Mouse (Mus musculus): ENCODE measurements around the gene Clip1. TPM values are rescaled to one million over a fixed set of nuclear protein-coding genes. Genes with fewer than 3 reads are reported as not detected.

Gene Clip1
- polyA plus RNA-seq, 1 experiment from 2014 or later = 42.8 TPM

DNA sequence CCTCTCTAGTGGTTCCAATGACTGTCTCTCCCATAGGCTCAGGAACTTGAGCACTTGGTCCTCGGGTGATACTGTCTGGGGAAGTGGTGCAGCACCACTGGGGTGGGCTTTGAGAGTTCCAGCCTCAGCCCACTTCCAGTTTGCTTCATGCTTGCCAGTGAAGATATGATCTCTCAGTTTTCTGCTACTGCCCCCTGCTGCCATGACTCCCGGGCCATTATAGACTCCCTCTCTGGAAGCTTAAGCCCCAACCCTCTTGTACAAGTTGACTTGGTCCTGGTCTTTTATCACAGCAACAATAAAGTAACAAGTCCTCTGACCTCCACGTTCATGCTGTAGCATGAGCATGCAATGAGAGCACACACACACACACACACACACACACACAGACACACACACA lies 5.3 kb downstream of the Clip1 start:
- ATAC-seq (ENCODE audit: low FRiP score) = no peak
- Histone ChIP-seq H3K27ac (ENCODE audit: low read depth, low read length) (no peak overlapping the region), H3K4me2 (no peak overlapping the region), H3K36me3 (ENCODE audit: control insufficient read depth, insufficient read depth, low read length) (no peaks in the 10 kb centered on the region), H3K4me3 (ENCODE audit: low read depth, low read length) (no peak overlapping the region), H3K9me3 (ENCODE audit: control insufficient read depth, low read length) (no peaks in the 10 kb centered on the region), H3K4me1 (ENCODE audit: control insufficient read depth, insufficient read depth, low read length) (peaks cover 10% of the 10 kb centered on the region), H3K27me3 (ENCODE audit: control insufficient read depth, insufficient read depth, low read length) (no peaks in the 10 kb centered on the region), H3K9ac (ENCODE audit: low read length) (no peak overlapping the region)
- 83% methylated on average over 3 of the region's 3 CpGs for WGBS
- peak; percentile 81 for DNase-seq (ENCODE audit: low spot score, missing footprints)

GRCm38 (mm10) chr5:123675717-123676116 lies 8.7 kb downstream of the Clip1 start:
- Histone ChIP-seq H3K27ac (ENCODE audit: low read depth, low read length) (no peak overlapping the region), H3K9me3 (ENCODE audit: control insufficient read depth, low read length) (no peaks in the 10 kb centered on the region), H3K4me1 (ENCODE audit: control insufficient read depth, insufficient read depth, low read length) (peaks cover 9% of the 10 kb centered on the region), H3K27me3 (ENCODE audit: control insufficient read depth, insufficient read depth, low read length) (no peaks in the 10 kb centered on the region), H3K4me3 (ENCODE audit: low read depth, low read length) (no peak overlapping the region), H3K4me2 (no peak overlapping the region), H3K36me3 (ENCODE audit: control insufficient read depth, insufficient read depth, low read length) (no peaks in the 10 kb centered on the region), H3K9ac (ENCODE audit: low read length) (no peak overlapping the region)
- DNase-seq (ENCODE audit: low spot score, missing footprints) (no peak), ATAC-seq (ENCODE audit: low FRiP score) (no peak)
- WGBS = 88% methylated on average over 9 of the region's 9 CpGs

- DNase-seq (ENCODE audit: low spot score, missing footprints) = no peak
- H3K27ac ChIP-seq (ENCODE audit: low read depth, low read length) = no peak overlapping the region
- H3K4me3 ChIP-seq (ENCODE audit: low read depth, low read length) = no peak overlapping the region
- no peaks in the 10 kb centered on the region for H3K36me3 ChIP-seq (ENCODE audit: control insufficient read depth, insufficient read depth, low read length)
- no peaks in the 10 kb centered on the region for H3K9me3 ChIP-seq (ENCODE audit: control insufficient read depth, low read length)
- H3K27me3 ChIP-seq (ENCODE audit: control insufficient read depth, insufficient read depth, low read length) = no peaks in the 10 kb centered on the region
- WGBS = 72% methylated on average over 3 of the region's 3 CpGs
- H3K9ac ChIP-seq (ENCODE audit: low read length) = no peak overlapping the region
- no peak for ATAC-seq (ENCODE audit: low FRiP score)
- no peak overlapping the region for H3K4me2 ChIP-seq
- H3K4me1 ChIP-seq (ENCODE audit: control insufficient read depth, insufficient read depth, low read length) = peaks cover 9% of the 10 kb centered on the region
These were observed 9.2 kb downstream of the Clip1 start for GRCm38 (mm10) chr5:123675221-123675620.

GRCm38 (mm10) chr5:123671473-123671820 lies 13.0 kb downstream of the Clip1 start:
- no peaks in the 10 kb centered on the region for H3K36me3 ChIP-seq (ENCODE audit: control insufficient read depth, insufficient read depth, low read length)
- WGBS = 45% methylated on average over 3 of the region's 3 CpGs
- H3K4me3 ChIP-seq (ENCODE audit: low read depth, low read length) = no peak overlapping the region
- H3K27ac ChIP-seq (ENCODE audit: low read depth, low read length) = no peak overlapping the region
- peaks cover 9% of the 10 kb centered on the region for H3K4me1 ChIP-seq (ENCODE audit: control insufficient read depth, insufficient read depth, low read length)
- DNase-seq (ENCODE audit: low spot score, missing footprints) (peak; percentile 87), ATAC-seq (ENCODE audit: low FRiP score) (no peak)
- H3K4me2 ChIP-seq = no peak overlapping the region
- H3K9ac ChIP-seq (ENCODE audit: low read length) = no peak overlapping the region
- no peaks in the 10 kb centered on the region for H3K27me3 ChIP-seq (ENCODE audit: control insufficient read depth, insufficient read depth, low read length)
- no peaks in the 10 kb centered on the region for H3K9me3 ChIP-seq (ENCODE audit: control insufficient read depth, low read length)

- DNase-seq (ENCODE audit: low spot score, missing footprints) (no peak), ATAC-seq (ENCODE audit: low FRiP score) (no peak)
- no peaks in the 10 kb centered on the region for H3K9me3 ChIP-seq (ENCODE audit: control insufficient read depth, low read length)
- no peaks in the 10 kb centered on the region for H3K36me3 ChIP-seq (ENCODE audit: control insufficient read depth, insufficient read depth, low read length)
- no peak overlapping the region for H3K4me3 ChIP-seq (ENCODE audit: low read depth, low read length)
- peaks cover 9% of the 10 kb centered on the region for H3K4me1 ChIP-seq (ENCODE audit: control insufficient read depth, insufficient read depth, low read length)
- 51% methylated on average over 14 of the region's 14 CpGs for WGBS
- H3K27me3 ChIP-seq (ENCODE audit: control insufficient read depth, insufficient read depth, low read length) = no peaks in the 10 kb centered on the region
- H3K27ac ChIP-seq (ENCODE audit: low read depth, low read length) = no peak overlapping the region; the same call in 1 of the 2 replicates
- H3K4me2 ChIP-seq = no peak overlapping the region
- H3K9ac ChIP-seq (ENCODE audit: low read length) = no peak overlapping the region
These were observed 13.5 kb downstream of the Clip1 start for GRCm38 (mm10) chr5:123670800-123671472.

DNA sequence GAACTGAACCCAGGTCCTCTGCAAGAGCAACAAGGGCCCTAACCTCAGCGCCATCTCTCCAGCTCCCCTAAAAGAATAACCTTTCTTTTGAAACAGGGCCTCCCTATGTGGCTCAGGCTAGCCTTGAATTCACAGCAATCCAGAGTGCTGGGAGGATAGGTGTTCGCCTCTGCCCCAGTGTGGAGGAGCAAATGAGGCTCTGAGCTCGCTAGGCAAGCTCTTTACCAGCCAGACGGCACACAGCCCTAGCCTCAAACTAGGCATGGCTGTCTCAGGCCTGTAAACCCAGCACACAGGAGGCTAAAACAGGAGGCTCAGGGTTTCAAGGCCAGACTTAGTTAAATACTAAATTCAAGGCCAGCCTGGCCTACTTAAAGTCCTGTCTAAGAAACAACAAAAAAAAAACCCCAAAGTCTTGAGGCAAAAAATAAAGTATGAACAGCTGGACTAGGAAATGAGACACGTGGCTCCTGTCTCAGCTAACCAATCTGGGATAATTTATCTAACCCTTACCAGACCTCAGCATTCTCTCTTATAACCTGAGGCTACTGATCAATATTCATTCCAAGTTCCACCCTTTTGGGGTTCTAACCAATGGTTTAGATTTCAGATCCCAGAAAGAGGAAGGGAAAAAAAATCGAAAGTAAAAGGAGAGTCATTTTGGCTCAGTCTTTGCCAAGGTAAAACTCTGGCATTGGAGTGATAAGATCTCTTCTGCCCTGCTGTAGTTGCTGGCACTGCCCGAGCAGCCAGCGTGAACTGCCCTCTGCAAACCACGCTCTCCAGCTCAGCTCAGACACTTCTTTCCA lies 14.2 kb downstream of the Clip1 start:
- ATAC-seq (ENCODE audit: low FRiP score) (no peak), DNase-seq (ENCODE audit: low spot score, missing footprints) (no peak)
- H3K4me3 ChIP-seq (ENCODE audit: low read depth, low read length) = no peak overlapping the region
- H3K27ac ChIP-seq (ENCODE audit: low read depth, low read length) = no peak overlapping the region
- H3K36me3 ChIP-seq (ENCODE audit: control insufficient read depth, insufficient read depth, low read length) = no peaks in the 10 kb centered on the region
- WGBS = 79% methylated on average over 9 of the region's 9 CpGs
- no peak overlapping the region for H3K4me2 ChIP-seq
- no peaks in the 10 kb centered on the region for H3K27me3 ChIP-seq (ENCODE audit: control insufficient read depth, insufficient read depth, low read length)
- peaks cover 9% of the 10 kb centered on the region for H3K4me1 ChIP-seq (ENCODE audit: control insufficient read depth, insufficient read depth, low read length)
- H3K9ac ChIP-seq (ENCODE audit: low read length) = no peak overlapping the region
- H3K9me3 ChIP-seq (ENCODE audit: control insufficient read depth, low read length) = no peaks in the 10 kb centered on the region

- no peaks in the 10 kb centered on the region for H3K27me3 ChIP-seq (ENCODE audit: control insufficient read depth, insufficient read depth, low read length)
- no peak overlapping the region for H3K4me2 ChIP-seq
- ATAC-seq (ENCODE audit: low FRiP score) (no peak), DNase-seq (ENCODE audit: low spot score, missing footprints) (no peak)
- H3K9me3 ChIP-seq (ENCODE audit: control insufficient read depth, low read length) = no peaks in the 10 kb centered on the region
- H3K4me3 ChIP-seq (ENCODE audit: low read depth, low read length) = no peak overlapping the region
- peaks cover 7% of the 10 kb centered on the region for H3K4me1 ChIP-seq (ENCODE audit: control insufficient read depth, insufficient read depth, low read length)
- H3K27ac ChIP-seq (ENCODE audit: low read depth, low read length) = no peak overlapping the region
- no peak overlapping the region for H3K9ac ChIP-seq (ENCODE audit: low read length)
- H3K36me3 ChIP-seq (ENCODE audit: control insufficient read depth, insufficient read depth, low read length) = no peaks in the 10 kb centered on the region
- 93% methylated on average over 12 of the region's 12 CpGs for WGBS
These were observed 16.5 kb downstream of the Clip1 start for GRCm38 (mm10) chr5:123667915-123668314.

GRCm38 (mm10) chr5:123665956-123666355 lies 18.5 kb downstream of the Clip1 start:
- Histone ChIP-seq H3K4me1 (ENCODE audit: control insufficient read depth, insufficient read depth, low read length) (peaks cover under 1% of the 10 kb centered on the region; the same call in 1 of the 2 replicates), H3K27me3 (ENCODE audit: control insufficient read depth, insufficient read depth, low read length) (no peaks in the 10 kb centered on the region), H3K27ac (ENCODE audit: low read depth, low read length) (no peak overlapping the region), H3K4me3 (ENCODE audit: low read depth, low read length) (no peak overlapping the region), H3K9ac (ENCODE audit: low read length) (no peak overlapping the region), H3K36me3 (ENCODE audit: control insufficient read depth, insufficient read depth, low read length) (no peaks in the 10 kb centered on the region), H3K9me3 (ENCODE audit: control insufficient read depth, low read length) (no peaks in the 10 kb centered on the region), H3K4me2 (no peak overlapping the region)
- ATAC-seq (ENCODE audit: low FRiP score) = no peak
- WGBS = 91% methylated on average over 7 of the region's 7 CpGs
- DNase-seq (ENCODE audit: low spot score, missing footprints) = peak; percentile 28

DNA sequence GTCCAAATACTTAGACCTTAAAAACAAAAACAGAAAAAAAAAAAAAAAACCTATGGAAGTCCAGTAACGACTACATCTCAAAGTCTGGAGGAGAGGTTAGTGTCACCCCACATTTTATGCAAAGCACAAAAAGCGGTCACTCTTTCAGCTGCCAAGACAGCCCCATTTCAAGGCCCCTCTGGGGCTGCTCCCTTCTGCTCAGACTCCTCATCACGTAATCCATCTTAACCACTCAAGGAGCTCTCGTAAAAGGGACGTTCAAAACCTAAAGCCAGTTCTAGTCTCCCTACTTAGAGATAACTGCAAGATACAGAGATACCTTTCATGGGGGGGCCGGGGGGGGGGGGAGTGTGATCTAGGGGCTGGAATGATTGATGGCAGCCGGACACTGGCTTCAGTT lies 20.1 kb downstream of the Clip1 start:
- WGBS = 89% methylated on average over 7 of the region's 7 CpGs
- H3K4me3 ChIP-seq (ENCODE audit: low read depth, low read length) = no peak overlapping the region
- H3K27me3 ChIP-seq (ENCODE audit: control insufficient read depth, insufficient read depth, low read length) = no peaks in the 10 kb centered on the region
- H3K36me3 ChIP-seq (ENCODE audit: control insufficient read depth, insufficient read depth, low read length) = no peaks in the 10 kb centered on the region
- no peak for ATAC-seq (ENCODE audit: low FRiP score)
- H3K4me2 ChIP-seq = no peak overlapping the region
- no peak overlapping the region for H3K27ac ChIP-seq (ENCODE audit: low read depth, low read length)
- no peaks in the 10 kb centered on the region for H3K4me1 ChIP-seq (ENCODE audit: control insufficient read depth, insufficient read depth, low read length)
- H3K9ac ChIP-seq (ENCODE audit: low read length) = no peak overlapping the region
- DNase-seq (ENCODE audit: low spot score, missing footprints) = no peak
- no peaks in the 10 kb centered on the region for H3K9me3 ChIP-seq (ENCODE audit: control insufficient read depth, low read length)
